Mouse (Mus musculus) hindbrain, embryonic 13.5 days (tissue): ENCODE measurements at regions not wholly inside any gene's neighbourhood (a gene's known extent, or its start where the extent isn't known, plus 50 kb on each side); places are given as distances from the start of the nearest gene placed in this dataset.
"Not testable (repeated sequence)": the region's sequence is repeated elsewhere in the genome, so short reads cannot be mapped to it uniquely, and the experiment has no call there.

Experiments used
- ATAC-seq: fragments of 200-750 bp; cut with Nextera tagmentation; 2 replicates; pipeline ENCODE4 v1.8.0; 2017; ENCODE audit warnings: moderate TSS enrichment; ENCODE audit not compliant: low FRiP score
- H3K27ac ChIP-seq: fragments of 300-500 bp; sonication (generic); 2 replicates; pipeline ENCODE4 v1.5.1; 2015; ENCODE audit warnings: inconsistent platforms, mild to moderate bottlenecking, moderate library complexity
- H3K27me3 ChIP-seq: fragments of 300-500 bp; sonication (generic); 2 replicates; pipeline ENCODE4 v1.6.1; 2015; ENCODE audit warnings: mild to moderate bottlenecking, inconsistent platforms
- H3K36me3 ChIP-seq: fragments of 300-500 bp; sonication (generic); 2 replicates; pipeline ENCODE4 v1.6.1; 2015; ENCODE audit warnings: mild to moderate bottlenecking, inconsistent platforms
- H3K4me1 ChIP-seq: fragments of 300-500 bp; sonication (generic); replicated peaks from 2 replicates; pipeline ENCODE4 v1.6.1; 2015; ENCODE audit warnings: inconsistent platforms
- H3K4me2 ChIP-seq: fragments of 300-500 bp; sonication (generic); 2 replicates; pipeline ENCODE4 v1.6.1; 2015; ENCODE audit warnings: inconsistent platforms, mild to moderate bottlenecking, moderate library complexity
- H3K4me3 ChIP-seq: fragments of 300-500 bp; sonication (generic); 2 replicates; pipeline ENCODE4 v1.5.1; 2015; ENCODE audit warnings: mild to moderate bottlenecking, inconsistent platforms
- H3K9ac ChIP-seq: fragments of 300-500 bp; sonication (generic); 2 replicates; pipeline ENCODE4 v1.6.1; 2015; ENCODE audit warnings: mild to moderate bottlenecking, inconsistent platforms
- H3K9me3 ChIP-seq: fragments of 300-500 bp; sonication (generic); 2 replicates; pipeline ENCODE4 v1.6.1; 2016; ENCODE audit warnings: inconsistent platforms
- WGBS: fragments of 180-500 bp; shearing (Covaris S2); methylation state at CpG from one replicate; pipeline ENCODE4 v1.1.7; 2015; 5-methylcytosine and 5-hydroxymethylcytosine counted together

GRCm38 (mm10) chr10:10116442-10116841 lies 215.6 kb upstream of the Stxbp5 start:
- Histone ChIP-seq H3K27me3 (no peaks in the 10 kb centered on the region), H3K27ac (no peak overlapping the region), H3K4me1 (no peaks in the 10 kb centered on the region), H3K9me3 (no peaks in the 10 kb centered on the region), H3K9ac (no peak overlapping the region), H3K36me3 (no peaks in the 10 kb centered on the region), H3K4me2 (no peak overlapping the region), H3K4me3 (no peak overlapping the region)
- no peak for ATAC-seq
- WGBS, result 83% methylated on average over 2 of the region's 2 CpGs

GRCm38 (mm10) chr10:10113256-10113655 lies 212.4 kb upstream of the Stxbp5 start:
- ATAC-seq, result no peak
- no peak overlapping the region for H3K9ac ChIP-seq
- no peaks in the 10 kb centered on the region for H3K27me3 ChIP-seq
- no peak overlapping the region for H3K4me3 ChIP-seq
- H3K4me1 ChIP-seq, result no peaks in the 10 kb centered on the region
- H3K4me2 ChIP-seq, result no peak overlapping the region
- H3K9me3 ChIP-seq, result no peaks in the 10 kb centered on the region
- no peak overlapping the region for H3K27ac ChIP-seq
- H3K36me3 ChIP-seq, result no peaks in the 10 kb centered on the region

- no peak overlapping the region for H3K4me2 ChIP-seq
- no peaks in the 10 kb centered on the region for H3K36me3 ChIP-seq
- 0 out of 2 replicates have a peak, but pooled peaks cover 5% of the 10 kb centered on the region for H3K4me1 ChIP-seq
- H3K9ac ChIP-seq, result no peak overlapping the region
- H3K27ac ChIP-seq, result no peak overlapping the region
- no peak overlapping the region for H3K4me3 ChIP-seq
- no peaks in the 10 kb centered on the region for H3K9me3 ChIP-seq
- H3K27me3 ChIP-seq, result no peaks in the 10 kb centered on the region
- no peak for ATAC-seq
- 93% methylated on average over 4 of the region's 4 CpGs for WGBS
Observed at GRCm38 (mm10) chr10:10111055-10111454, 210.2 kb upstream of the Stxbp5 start.

GRCm38 (mm10) chr10:10109867-10110266 lies 209.0 kb upstream of the Stxbp5 start:
- 76% methylated on average over 8 of the region's 8 CpGs for WGBS
- no peak for ATAC-seq
- H3K4me1 ChIP-seq, result 0 out of 2 replicates have a peak, but pooled peaks cover 5% of the 10 kb centered on the region
- H3K4me2 ChIP-seq, result no peak overlapping the region
- no peak overlapping the region for H3K4me3 ChIP-seq
- no peaks in the 10 kb centered on the region for H3K9me3 ChIP-seq
- no peak overlapping the region for H3K9ac ChIP-seq
- H3K27ac ChIP-seq, result no peak overlapping the region
- no peaks in the 10 kb centered on the region for H3K27me3 ChIP-seq
- H3K36me3 ChIP-seq, result no peaks in the 10 kb centered on the region

GRCm38 (mm10) chr10:10107123-10107525 lies 206.2 kb upstream of the Stxbp5 start:
- H3K4me3 ChIP-seq, result no peak overlapping the region
- H3K4me2 ChIP-seq, result no peak overlapping the region
- no peak overlapping the region for H3K27ac ChIP-seq
- 0 out of 2 replicates have a peak, but pooled peaks cover 5% of the 10 kb centered on the region for H3K4me1 ChIP-seq
- H3K9ac ChIP-seq, result no peak overlapping the region
- H3K9me3 ChIP-seq, result no peaks in the 10 kb centered on the region
- no peaks in the 10 kb centered on the region for H3K36me3 ChIP-seq
- 43% methylated on average over 3 of the region's 3 CpGs for WGBS
- ATAC-seq, result peak; percentile 81
- H3K27me3 ChIP-seq, result no peaks in the 10 kb centered on the region

GRCm38 (mm10) chr10:10106646-10107045 lies 205.8 kb upstream of the Stxbp5 start:
- no peak overlapping the region for H3K27ac ChIP-seq
- 89% methylated on average over 1 of the region's 1 CpGs for WGBS
- ATAC-seq, result no peak
- H3K9me3 ChIP-seq, result no peaks in the 10 kb centered on the region
- H3K4me3 ChIP-seq, result no peak overlapping the region
- H3K4me1 ChIP-seq, result 0 out of 2 replicates have a peak, but pooled peaks cover 5% of the 10 kb centered on the region
- H3K27me3 ChIP-seq, result no peaks in the 10 kb centered on the region
- H3K4me2 ChIP-seq, result no peak overlapping the region
- no peak overlapping the region for H3K9ac ChIP-seq
- H3K36me3 ChIP-seq, result no peaks in the 10 kb centered on the region

- WGBS, result 79% methylated on average over 2 of the region's 2 CpGs
- H3K9ac ChIP-seq, result no peak overlapping the region
- H3K4me1 ChIP-seq, result no peaks in the 10 kb centered on the region
- H3K9me3 ChIP-seq, result no peaks in the 10 kb centered on the region
- no peak overlapping the region for H3K27ac ChIP-seq
- no peak for ATAC-seq
- H3K4me2 ChIP-seq, result no peak overlapping the region
- no peaks in the 10 kb centered on the region for H3K36me3 ChIP-seq
- no peaks in the 10 kb centered on the region for H3K27me3 ChIP-seq
- H3K4me3 ChIP-seq, result no peak overlapping the region
Observed at GRCm38 (mm10) chr10:10101641-10102040, 200.8 kb upstream of the Stxbp5 start.

GRCm38 (mm10) chr10:10098521-10098920 lies 197.6 kb upstream of the Stxbp5 start:
- H3K27ac ChIP-seq, result no peak overlapping the region
- H3K36me3 ChIP-seq, result no peaks in the 10 kb centered on the region
- no peaks in the 10 kb centered on the region for H3K9me3 ChIP-seq
- no peak overlapping the region for H3K9ac ChIP-seq
- H3K4me1 ChIP-seq, result no peaks in the 10 kb centered on the region
- H3K27me3 ChIP-seq, result no peaks in the 10 kb centered on the region
- ATAC-seq, result no peak
- 97% methylated on average over 1 of the region's 1 CpGs for WGBS
- H3K4me2 ChIP-seq, result no peak overlapping the region
- no peak overlapping the region for H3K4me3 ChIP-seq

GRCm38 (mm10) chr10:10094113-10094512 lies 193.2 kb upstream of the Stxbp5 start:
- 89% methylated on average over 1 of the region's 1 CpGs for WGBS
- ATAC-seq, result no peak
- no peak overlapping the region for H3K27ac ChIP-seq
- H3K4me3 ChIP-seq, result no peak overlapping the region
- no peak overlapping the region for H3K4me2 ChIP-seq
- H3K9me3 ChIP-seq, result no peaks in the 10 kb centered on the region
- no peaks in the 10 kb centered on the region for H3K4me1 ChIP-seq
- H3K36me3 ChIP-seq, result no peaks in the 10 kb centered on the region
- no peaks in the 10 kb centered on the region for H3K27me3 ChIP-seq
- H3K9ac ChIP-seq, result no peak overlapping the region

- WGBS, result 77% methylated on average over 2 of the region's 2 CpGs
- Histone ChIP-seq H3K9me3 (no peaks in the 10 kb centered on the region), H3K9ac (no peak overlapping the region), H3K36me3 (no peaks in the 10 kb centered on the region), H3K4me3 (no peak overlapping the region), H3K27ac (no peak overlapping the region), H3K27me3 (no peaks in the 10 kb centered on the region), H3K4me2 (no peak overlapping the region), H3K4me1 (no peaks in the 10 kb centered on the region)
- ATAC-seq, result no peak
Observed at GRCm38 (mm10) chr10:10093713-10094112, 192.8 kb upstream of the Stxbp5 start.

GRCm38 (mm10) chr10:10085934-10086333 lies 185.1 kb upstream of the Stxbp5 start:
- Histone ChIP-seq H3K27me3 (no peaks in the 10 kb centered on the region), H3K36me3 (no peaks in the 10 kb centered on the region), H3K9me3 (no peaks in the 10 kb centered on the region), H3K9ac (no peak overlapping the region), H3K4me1 (no peaks in the 10 kb centered on the region), H3K4me2 (no peak overlapping the region), H3K4me3 (no peak overlapping the region), H3K27ac (no peak overlapping the region)
- no peak for ATAC-seq
- WGBS, result 83% methylated on average over 4 of the region's 4 CpGs

- no peak overlapping the region for H3K27ac ChIP-seq
- no peak for ATAC-seq
Observed at GRCm38 (mm10) chr10:10070146-10070545, 169.3 kb upstream of the Stxbp5 start.

GRCm38 (mm10) chr10:10069704-10070103 lies 168.8 kb upstream of the Stxbp5 start:
- H3K9me3 ChIP-seq, H3K4me3 ChIP-seq, ATAC-seq, H3K27ac ChIP-seq, H3K36me3 ChIP-seq, H3K9ac ChIP-seq, H3K4me1 ChIP-seq, H3K4me2 ChIP-seq, H3K27me3 ChIP-seq: not testable (repeated sequence)

More at GRCm38 (mm10) chr10:10070146-10070545, 169.3 kb upstream of the Stxbp5 start:
- Histone ChIP-seq H3K36me3 (no peaks in the 10 kb centered on the region), H3K9me3 (no peaks in the 10 kb centered on the region), H3K4me1 (no peaks in the 10 kb centered on the region), H3K27me3 (no peaks in the 10 kb centered on the region), H3K4me2 (no peak overlapping the region), H3K9ac (no peak overlapping the region), H3K4me3 (no peak overlapping the region)

- Histone ChIP-seq H3K4me1 (no peaks in the 10 kb centered on the region; the same call in 1 of the 2 replicates), H3K36me3 (no peaks in the 10 kb centered on the region), H3K4me3 (no peak overlapping the region), H3K9me3 (no peaks in the 10 kb centered on the region), H3K27ac (no peak overlapping the region), H3K4me2 (no peak overlapping the region), H3K9ac (no peak overlapping the region), H3K27me3 (no peaks in the 10 kb centered on the region)
- WGBS, result 81% methylated on average over 1 of the region's 1 CpGs
- ATAC-seq, result no peak
Observed at GRCm38 (mm10) chr10:10046753-10047152, 145.9 kb upstream of the Stxbp5 start.
